Mouse (Mus musculus) forebrain, embryonic 16.5 days (tissue): ENCODE measurements around the gene Prkaa2. TPM values are rescaled to one million over a fixed set of nuclear protein-coding genes. Genes with fewer than 3 reads are reported as not detected.
A peak's percentile ranks its signal among the peaks of the same experiment; 100 is the strongest.

Experiments used
- ATAC-seq: fragments of 200-750 bp; cut with Nextera tagmentation; 2 replicates; pipeline ENCODE4 v1.8.0; 2017; ENCODE audit warnings: mild to moderate bottlenecking, moderate library complexity
- H3K27ac ChIP-seq: fragments of 300-500 bp; sonication (generic); 2 replicates; pipeline ENCODE4 v1.5.1; 2014; ENCODE audit warnings: low read length, control low read depth
- H3K27me3 ChIP-seq: fragments of 300-500 bp; sonication (generic); replicated peaks from 2 replicates; pipeline ENCODE4 v1.6.1; 2014; ENCODE audit warnings: low read length; ENCODE audit not compliant: control insufficient read depth, insufficient read depth
- H3K36me3 ChIP-seq: fragments of 300-500 bp; sonication (generic); 2 replicates; pipeline ENCODE4 v1.6.1; 2014; ENCODE audit not compliant: control insufficient read depth, insufficient read depth
- H3K4me1 ChIP-seq: fragments of 300-500 bp; sonication (generic); replicated peaks from 2 replicates; pipeline ENCODE4 v1.6.1; 2014; ENCODE audit warnings: low read length; ENCODE audit not compliant: control insufficient read depth, insufficient read depth
- H3K4me2 ChIP-seq: fragments of 300-500 bp; sonication (generic); 2 replicates; pipeline ENCODE4 v1.6.1; 2014; ENCODE audit warnings: mild to moderate bottlenecking, low read length, control low read depth
- H3K4me3 ChIP-seq: fragments of 300-500 bp; sonication (generic); replicated peaks from 2 replicates; pipeline ENCODE4 v1.5.1; 2014; ENCODE audit warnings: mild to moderate bottlenecking, low read length, control low read depth
- H3K9ac ChIP-seq: fragments of 300-500 bp; sonication (generic); replicated peaks from 2 replicates; pipeline ENCODE4 v1.6.1; 2014; ENCODE audit warnings: low read depth, low read length, control low read depth
- H3K9me3 ChIP-seq: fragments of 300-500 bp; sonication (generic); 2 replicates; pipeline ENCODE4 v1.6.1; 2016; ENCODE audit warnings: low read length; ENCODE audit not compliant: control insufficient read depth
- WGBS: fragments of 180-500 bp; shearing (Covaris S2); extraction: QIAGEN DNeasy Blood & Tissue Kit; methylation state at CpG from one replicate; pipeline ENCODE4 v1.1.7; 2014; 5-methylcytosine and 5-hydroxymethylcytosine counted together
- polyA plus RNA-seq: library from polyadenylated mRNA; unstranded; fragments of >200 nt; fragmentation: Nextera tagmentation; extraction: Ambion mirVana; gene quantifications from 2 replicates; pipeline ENCODE4 v1.2.1, GENCODE M21; 2015

Prkaa2 gene
- polyA plus RNA-seq, 1 experiment from 2014 or later: 14.4 TPM

GRCm38 (mm10) chr4:105151911-105152690 is 42.4 kb upstream of the Prkaa2 start:
- Histone ChIP-seq H3K4me3 (no peak overlapping the region), H3K9me3 (no peaks in the 10 kb centered on the region), H3K4me2 (no peak overlapping the region), H3K4me1 (no peaks in the 10 kb centered on the region), H3K9ac (no peak overlapping the region), H3K27me3 (no peaks in the 10 kb centered on the region), H3K36me3 (no peaks in the 10 kb centered on the region), H3K27ac (no peak overlapping the region)
- WGBS: 32% methylated on average over 14 of the region's 14 CpGs
- peak; percentile 78 for ATAC-seq

DNA sequence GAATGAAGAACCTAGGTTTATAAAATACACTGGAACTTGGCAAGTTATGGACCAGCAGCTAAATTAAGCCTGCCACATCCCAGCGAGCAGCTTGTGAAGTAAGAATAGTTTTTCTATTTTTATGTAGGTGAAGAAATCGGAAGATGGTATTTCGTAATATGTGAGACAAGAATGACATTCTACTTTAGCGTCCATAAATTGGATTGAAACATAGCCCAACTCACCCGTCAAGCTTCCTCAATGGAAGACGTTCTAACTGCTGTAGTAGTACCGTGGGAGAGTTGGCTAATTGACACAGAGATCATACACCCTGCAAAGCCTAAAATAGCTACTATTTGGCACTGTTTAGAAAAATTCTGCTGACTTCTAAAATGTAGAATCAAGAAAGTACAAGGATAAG is 39.8 kb upstream of the Prkaa2 start:
- no peak for ATAC-seq
- Histone ChIP-seq H3K4me2 (no peak overlapping the region), H3K27ac (no peak overlapping the region), H3K4me3 (no peak overlapping the region), H3K9me3 (0 out of 2 replicates have a peak, but pooled peaks cover 3% of the 10 kb centered on the region), H3K4me1 (no peaks in the 10 kb centered on the region), H3K36me3 (no peaks in the 10 kb centered on the region), H3K27me3 (no peaks in the 10 kb centered on the region), H3K9ac (no peak overlapping the region)
- 80% methylated on average over 7 of the region's 7 CpGs for WGBS

GRCm38 (mm10) chr4:105133350-105134050 is 23.8 kb upstream of the Prkaa2 start:
- Histone ChIP-seq H3K27me3 (no peaks in the 10 kb centered on the region), H3K9me3 (no peaks in the 10 kb centered on the region), H3K9ac (no peak overlapping the region), H3K4me2 (no peak overlapping the region), H3K36me3 (no peaks in the 10 kb centered on the region), H3K4me3 (no peak overlapping the region), H3K27ac (no peak overlapping the region), H3K4me1 (no peaks in the 10 kb centered on the region)
- 87% methylated on average over 4 of the region's 4 CpGs for WGBS
- ATAC-seq: no peak

GRCm38 (mm10) chr4:105131756-105132314 is 22.1 kb upstream of the Prkaa2 start:
- Histone ChIP-seq H3K27me3 (no peaks in the 10 kb centered on the region), H3K9me3 (no peaks in the 10 kb centered on the region), H3K27ac (no peak overlapping the region), H3K36me3 (no peaks in the 10 kb centered on the region), H3K4me3 (no peak overlapping the region), H3K4me2 (no peak overlapping the region), H3K9ac (no peak overlapping the region), H3K4me1 (no peaks in the 10 kb centered on the region)
- WGBS: 84% methylated on average over 9 of the region's 9 CpGs
- ATAC-seq: no peak

DNA sequence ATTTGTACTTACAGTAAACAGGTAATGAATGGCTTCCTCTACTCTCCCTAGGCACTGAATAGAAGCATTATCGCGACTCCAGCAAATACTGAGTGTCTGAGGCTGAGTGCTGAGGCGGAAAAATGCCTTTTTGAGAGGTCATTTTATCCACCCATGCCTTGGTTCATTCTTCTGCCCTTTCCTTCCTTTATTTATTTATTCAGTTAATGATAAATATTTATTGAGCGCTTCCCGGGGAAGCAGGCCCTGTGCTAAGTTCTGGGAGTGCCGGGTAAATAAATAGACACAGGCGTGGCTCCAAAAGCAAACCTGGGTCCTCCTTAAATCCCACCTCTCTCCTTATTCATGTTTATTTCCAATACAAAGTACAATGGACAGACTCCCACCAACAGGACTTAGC is 19.5 kb upstream of the Prkaa2 start:
- ATAC-seq: no peak

GRCm38 (mm10) chr4:105122429-105122828 is 12.7 kb upstream of the Prkaa2 start:
- no peak for ATAC-seq
- WGBS: 43% methylated on average over 8 of the region's 8 CpGs
- Histone ChIP-seq H3K36me3 (no peaks in the 10 kb centered on the region), H3K4me2 (no peak overlapping the region), H3K9ac (no peak overlapping the region), H3K27me3 (no peaks in the 10 kb centered on the region), H3K4me3 (no peak overlapping the region), H3K4me1 (no peaks in the 10 kb centered on the region), H3K27ac (no peak overlapping the region), H3K9me3 (no peaks in the 10 kb centered on the region)

More for the DNA sequence above, 19.5 kb upstream of the Prkaa2 start:
- Histone ChIP-seq H3K9ac (no peak overlapping the region), H3K4me2 (no peak overlapping the region), H3K4me1 (no peaks in the 10 kb centered on the region), H3K36me3 (no peaks in the 10 kb centered on the region), H3K9me3 (no peaks in the 10 kb centered on the region), H3K27ac (no peak overlapping the region), H3K27me3 (no peaks in the 10 kb centered on the region), H3K4me3 (no peak overlapping the region)
- WGBS: 70% methylated on average over 7 of the region's 7 CpGs

GRCm38 (mm10) chr4:105121081-105121480 is 11.4 kb upstream of the Prkaa2 start:
- no peaks in the 10 kb centered on the region; the same call in 1 of the 2 replicates for H3K4me1 ChIP-seq
- H3K4me3 ChIP-seq: no peak overlapping the region
- no peak for ATAC-seq
- no peak overlapping the region for H3K4me2 ChIP-seq
- H3K27me3 ChIP-seq: no peaks in the 10 kb centered on the region
- WGBS: 63% methylated on average over 6 of the region's 6 CpGs
- no peaks in the 10 kb centered on the region for H3K9me3 ChIP-seq
- no peaks in the 10 kb centered on the region for H3K36me3 ChIP-seq
- H3K9ac ChIP-seq: no peak overlapping the region
- H3K27ac ChIP-seq: no peak overlapping the region

GRCm38 (mm10) chr4:105113468-105113867 is 3.8 kb upstream of the Prkaa2 start:
- Histone ChIP-seq H3K4me1 (peaks cover 13% of the 10 kb centered on the region), H3K36me3 (no peaks in the 10 kb centered on the region), H3K27ac (no peak overlapping the region), H3K9ac (no peak overlapping the region), H3K27me3 (no peaks in the 10 kb centered on the region), H3K9me3 (no peaks in the 10 kb centered on the region), H3K4me2 (no peak overlapping the region), H3K4me3 (no peak overlapping the region)
- 80% methylated on average over 3 of the region's 3 CpGs for WGBS
- no peak for ATAC-seq

GRCm38 (mm10) chr4:105113042-105113441 is 3.4 kb upstream of the Prkaa2 start:
- H3K27me3 ChIP-seq: no peaks in the 10 kb centered on the region
- ATAC-seq: no peak
- H3K36me3 ChIP-seq: no peaks in the 10 kb centered on the region
- H3K4me3 ChIP-seq: no peak overlapping the region
- 91% methylated on average over 5 of the region's 5 CpGs for WGBS
- H3K27ac ChIP-seq: no peak overlapping the region
- H3K9me3 ChIP-seq: no peaks in the 10 kb centered on the region
- H3K9ac ChIP-seq: no peak overlapping the region
- peaks cover 17% of the 10 kb centered on the region for H3K4me1 ChIP-seq
- no peak overlapping the region for H3K4me2 ChIP-seq
